Mouse (Mus musculus): ENCODE data around the gene Col4a2.

DNA sequence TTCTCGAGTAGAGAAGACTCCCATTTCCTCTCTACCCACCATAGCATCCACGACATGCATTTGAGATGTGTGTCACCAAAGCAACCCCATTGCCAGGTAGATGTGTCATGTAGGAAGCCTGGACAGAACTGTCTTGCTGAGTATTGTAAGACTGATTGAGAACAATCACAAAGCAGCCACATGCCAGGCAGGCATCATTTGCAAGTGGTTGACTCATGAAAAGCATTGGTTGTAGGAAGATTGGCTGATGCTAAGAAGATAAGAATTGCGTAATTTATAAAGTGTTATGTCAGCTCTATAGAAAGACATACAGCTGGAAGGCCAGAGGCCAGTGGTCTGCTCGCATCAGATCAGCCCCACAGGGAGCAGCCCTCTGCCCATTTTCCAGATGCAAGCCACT lies 22.6 kb downstream of the Col4a2 start:
- TF ChIP-seq EP300 (optimal IDR thresholded peaks at IDR 0.05) = no peak
- TF ChIP-seq CTCF (IDR thresholded peaks at IDR 0.05; ENCODE audit: low read depth) = no peak
